Mouse (Mus musculus): ENCODE measurements at regions not wholly inside any gene's neighbourhood (a gene's known extent, or its start where the extent isn't known, plus 50 kb on each side); places are given as distances from the start of the nearest gene placed in this dataset.
A peak's percentile ranks its signal among the peaks of the same experiment; 100 is the strongest.

DNA sequence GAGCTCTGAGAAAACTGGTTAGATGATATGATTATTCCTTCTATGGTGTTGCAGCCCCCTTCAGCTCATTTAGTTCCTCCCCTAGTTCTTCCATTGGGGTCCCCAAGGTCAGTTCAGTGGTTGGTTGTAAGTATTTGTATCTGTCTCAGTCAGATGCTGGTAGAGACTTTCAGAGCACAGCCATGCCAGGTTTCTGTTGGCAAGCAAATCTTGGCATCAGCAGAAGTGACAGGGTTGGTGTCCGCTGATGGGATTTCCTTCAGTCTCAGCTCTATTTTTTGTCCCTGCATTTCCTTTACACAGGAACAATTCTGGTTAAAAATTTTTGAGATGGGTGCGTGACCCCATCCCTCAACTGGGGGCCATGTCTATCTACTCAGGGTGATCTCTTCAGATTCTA lies 55.3 kb upstream of the Spaca1 start:
- no peak for DNase-seq (ENCODE audit: low read depth, low spot score)

DNA sequence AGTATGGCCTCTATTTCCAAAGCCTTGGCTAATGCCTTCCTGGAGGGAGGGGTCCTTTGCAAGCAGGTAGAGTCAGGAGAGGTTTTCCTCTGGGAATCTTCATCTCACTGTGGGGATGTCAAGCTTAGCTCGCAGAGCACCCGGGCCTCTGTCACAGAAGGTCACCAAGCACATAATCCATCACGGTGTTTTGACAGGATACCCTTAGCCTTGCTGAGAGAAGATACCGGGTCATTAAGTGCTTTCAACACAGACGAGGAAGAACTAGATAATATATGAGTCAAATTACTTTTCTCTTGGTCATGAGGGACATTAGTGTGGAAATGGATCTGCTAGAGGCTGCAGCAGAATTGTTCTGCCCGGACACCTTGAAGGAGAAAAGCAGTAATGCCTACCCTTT lies 64.3 kb upstream of the Spaca1 start:
- DNase-seq (ENCODE audit: low read depth, low spot score): no peak

DNA sequence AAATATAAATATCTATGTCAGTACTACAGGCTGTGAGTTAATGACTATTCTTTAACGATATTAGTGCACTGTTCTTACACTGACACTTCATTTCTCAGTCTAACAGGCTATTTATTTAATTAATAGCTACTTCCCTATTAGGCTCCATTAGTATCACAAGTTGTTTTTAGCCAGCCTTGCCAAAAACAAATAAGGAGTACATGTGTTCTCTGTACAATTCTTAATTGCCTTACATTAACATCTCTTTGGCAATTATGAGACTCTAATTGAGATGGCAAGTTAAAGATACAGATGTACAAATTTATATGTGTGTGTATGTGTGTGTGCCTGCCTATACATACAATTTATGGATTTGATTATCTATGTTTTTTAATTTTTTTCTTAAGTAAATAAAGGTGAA lies 67.1 kb upstream of the Spaca1 start:
- DNase-seq (ENCODE audit: low read depth, low spot score): no peak

DNA sequence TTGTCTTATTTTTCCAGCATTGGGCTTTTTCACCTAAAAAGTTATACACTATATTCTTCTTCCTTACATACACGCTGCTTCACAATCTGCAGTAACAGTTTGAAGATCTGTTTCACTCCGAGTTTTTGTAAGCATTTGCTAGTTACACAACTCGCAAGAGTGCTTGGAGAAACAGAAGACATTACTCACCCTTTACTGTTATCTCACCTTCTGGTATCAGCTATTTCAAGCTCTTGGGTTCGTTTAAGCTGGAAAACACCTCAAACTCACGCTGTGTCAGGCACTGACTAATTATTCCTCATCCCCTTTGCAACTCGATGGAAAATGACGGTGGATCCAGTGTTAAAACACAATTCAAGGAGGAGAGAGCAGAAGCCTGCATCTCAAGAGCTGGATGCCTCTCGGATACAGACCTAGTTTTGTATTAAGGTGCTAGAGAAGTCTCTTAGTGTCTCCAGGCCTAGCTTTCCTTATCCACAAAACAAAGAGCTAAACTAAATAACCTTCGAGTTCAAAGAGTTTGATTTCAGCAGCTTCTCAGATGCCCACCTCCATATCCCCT lies 73.0 kb upstream of the Spaca1 start:
- DNase-seq (ENCODE audit: low read depth, low spot score): no peak

DNA sequence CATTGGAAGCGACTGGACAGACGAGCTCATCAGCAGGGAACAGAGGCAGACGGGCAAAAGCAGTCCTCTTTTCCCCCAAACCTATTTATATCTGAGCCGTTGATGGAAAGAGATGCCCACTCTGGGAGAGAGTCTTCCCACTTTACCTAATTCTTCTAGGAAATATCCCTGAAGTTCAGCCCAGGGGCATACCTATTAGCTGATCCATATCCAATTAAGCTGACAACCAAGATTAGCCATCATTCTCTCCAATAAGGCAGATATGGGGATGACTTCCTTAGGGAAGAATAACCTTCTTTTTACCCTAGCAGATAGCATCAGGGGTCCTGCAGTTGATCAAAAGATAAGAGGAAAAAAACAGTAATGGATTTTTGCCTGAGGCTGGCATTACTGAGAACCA lies 78.2 kb upstream of the Spaca1 start:
- DNase-seq (ENCODE audit: low read depth, low spot score): no peak

DNA sequence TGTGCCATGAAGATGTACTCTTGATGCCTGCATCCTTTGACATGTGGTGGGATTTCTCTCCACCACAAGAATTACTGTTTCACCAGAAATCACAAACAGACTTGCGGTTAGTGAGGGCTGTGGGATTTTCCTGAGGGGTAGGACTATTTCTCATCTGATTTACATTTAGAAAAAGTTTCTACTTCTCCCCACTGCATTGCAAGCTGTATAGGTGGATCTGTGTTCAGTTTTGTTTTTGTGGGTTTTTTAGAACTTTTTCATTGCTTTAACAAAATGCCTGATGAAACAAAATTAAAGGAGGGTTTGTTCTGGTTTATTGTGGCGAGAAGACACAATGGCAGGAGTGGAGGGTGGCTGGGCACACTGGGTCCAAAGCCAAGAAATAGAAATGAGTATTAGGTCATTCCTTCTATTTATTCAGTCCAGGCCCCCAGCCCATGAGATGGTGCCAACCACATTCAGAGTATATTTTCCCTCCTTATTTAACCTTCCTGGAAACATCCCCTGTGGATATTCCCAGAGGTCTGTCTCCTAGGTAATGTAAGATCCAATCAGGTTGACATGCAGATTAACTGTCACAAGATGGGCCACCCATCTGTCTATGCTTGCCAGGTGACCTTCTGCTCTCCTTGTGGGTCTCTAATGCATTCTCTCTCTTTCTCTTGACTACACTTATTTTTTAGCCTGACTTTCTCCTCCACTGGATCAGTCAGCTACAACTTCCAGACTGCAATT lies 96.3 kb upstream of the Spaca1 start:
- DNase-seq (ENCODE audit: low read depth, low spot score): no peak

DNA sequence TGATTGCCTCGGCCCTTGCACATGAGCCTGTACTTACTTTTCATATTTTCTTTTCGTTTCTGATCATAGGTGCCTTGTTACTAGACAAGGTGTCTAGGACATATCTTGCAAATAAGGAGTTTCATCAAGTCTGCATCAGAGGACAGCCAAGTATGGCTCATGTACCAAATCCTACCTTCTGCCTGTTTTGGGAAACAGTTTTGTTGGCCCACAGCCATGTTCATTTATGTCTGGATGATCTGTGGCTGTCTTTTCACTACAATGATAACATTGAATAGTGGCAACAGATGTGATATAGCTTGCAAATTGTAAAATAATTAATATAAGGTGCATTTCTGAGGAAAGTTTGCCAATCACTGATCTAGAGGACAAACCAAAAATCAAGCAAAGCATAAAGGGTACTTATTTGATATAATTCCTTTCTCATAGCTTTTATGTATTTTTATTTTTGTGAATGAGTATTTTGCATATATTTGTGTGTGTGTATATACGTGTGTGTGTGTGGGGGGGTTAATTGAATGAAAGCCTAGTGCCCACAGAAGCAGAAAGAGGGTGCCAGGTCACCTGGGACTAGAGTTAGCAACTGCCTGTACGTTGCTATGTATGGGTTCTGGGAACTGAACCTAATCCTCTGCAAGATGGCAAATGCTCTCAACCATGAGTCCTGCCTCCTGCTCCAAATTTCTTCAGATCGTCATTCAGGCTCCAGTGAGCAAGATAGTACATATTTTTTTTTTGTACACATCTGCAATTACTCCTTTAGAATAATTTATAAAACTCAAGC lies 99.2 kb upstream of the Spaca1 start:
- DNase-seq (ENCODE audit: low read depth, low spot score): no peak

DNA sequence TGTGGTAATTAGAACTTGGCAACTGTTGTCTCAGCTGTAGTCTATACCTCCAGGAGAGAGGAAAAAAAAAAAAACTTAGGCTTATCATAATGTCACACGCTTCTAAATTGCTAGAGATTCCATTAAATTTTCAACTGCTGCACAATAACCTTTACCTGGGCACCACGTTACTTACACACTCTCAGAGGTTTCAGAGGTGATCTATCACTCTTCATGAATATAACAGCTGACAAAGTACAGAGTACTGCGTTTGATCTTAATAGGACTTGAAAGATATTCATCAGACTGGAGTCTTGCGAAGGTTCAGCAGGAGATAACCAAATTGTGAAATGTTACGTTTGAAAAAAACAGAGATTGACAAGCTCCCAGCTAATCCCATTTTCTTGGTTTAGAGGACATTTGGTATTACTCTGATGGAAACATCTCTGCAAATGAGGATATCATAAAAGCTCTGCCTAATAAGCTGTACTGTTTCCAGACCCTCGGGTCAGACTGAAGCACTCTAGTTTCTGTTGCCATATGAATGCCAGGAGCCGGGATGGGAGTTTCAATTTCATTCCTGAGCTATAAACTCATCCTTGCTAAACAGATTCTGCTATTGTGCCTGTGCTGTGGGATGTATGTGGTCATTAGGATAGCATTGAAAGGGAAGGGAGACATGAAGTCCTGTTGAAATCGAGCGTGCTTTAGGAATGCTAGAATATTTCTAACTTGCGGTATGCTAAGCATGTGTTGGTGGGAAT lies 101.8 kb upstream of the Spaca1 start:
- peak; percentile 55 for DNase-seq (ENCODE audit: low read depth, low spot score)

DNA sequence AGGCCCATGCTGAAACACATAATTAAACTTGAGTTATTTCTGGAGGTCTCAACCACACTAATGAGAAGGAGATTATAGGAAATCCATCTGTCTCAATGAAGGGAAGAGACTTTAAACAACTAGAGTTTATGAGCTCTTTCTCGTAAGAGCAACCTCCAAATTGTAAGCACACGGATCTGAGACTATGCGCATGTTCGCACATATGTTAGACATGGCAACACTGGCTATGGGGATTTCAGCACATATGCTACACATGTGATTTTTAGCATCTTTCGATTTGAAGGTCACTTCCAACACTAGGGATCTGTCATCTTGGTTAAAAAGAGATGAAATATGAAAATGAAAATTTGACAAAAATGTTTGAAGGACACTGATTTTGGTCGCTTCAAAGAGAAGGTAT lies 105.5 kb upstream of the Spaca1 start:
- DNase-seq (ENCODE audit: low read depth, low spot score): no peak

DNA sequence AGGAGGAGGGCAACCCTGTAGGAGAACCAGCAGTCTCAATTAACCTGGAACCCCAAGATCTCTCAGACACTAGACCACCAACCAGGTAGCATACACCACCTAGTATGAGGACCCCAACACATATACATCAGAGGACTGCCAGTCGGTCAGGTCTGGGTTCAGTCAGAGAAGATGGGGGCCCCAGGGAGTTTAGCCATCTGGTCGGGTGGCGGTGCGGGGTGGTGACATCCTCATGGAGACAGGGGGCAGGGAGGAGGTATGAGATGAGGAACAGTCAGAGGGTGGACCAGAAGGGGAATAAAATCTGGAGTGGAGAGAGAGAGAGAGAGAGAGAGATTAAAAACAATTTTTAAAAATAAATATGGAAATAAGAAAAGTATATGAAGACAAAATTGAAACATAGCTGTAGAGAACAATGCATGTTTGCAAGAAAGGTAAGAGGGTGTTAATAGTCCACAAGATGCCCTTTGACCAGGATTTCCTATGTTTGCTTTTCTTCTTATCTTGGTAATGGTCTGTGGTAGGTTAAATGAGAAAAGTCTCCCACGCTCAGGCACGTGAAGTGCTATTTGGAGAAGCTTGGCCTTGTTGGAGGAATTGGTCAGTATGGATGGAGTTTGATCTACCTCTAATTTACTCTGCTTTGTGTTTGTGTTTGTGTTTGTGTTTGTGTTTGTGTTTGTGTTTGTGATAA lies 108.0 kb upstream of the Spaca1 start:
- DNase-seq (ENCODE audit: low read depth, low spot score): no peak

DNA sequence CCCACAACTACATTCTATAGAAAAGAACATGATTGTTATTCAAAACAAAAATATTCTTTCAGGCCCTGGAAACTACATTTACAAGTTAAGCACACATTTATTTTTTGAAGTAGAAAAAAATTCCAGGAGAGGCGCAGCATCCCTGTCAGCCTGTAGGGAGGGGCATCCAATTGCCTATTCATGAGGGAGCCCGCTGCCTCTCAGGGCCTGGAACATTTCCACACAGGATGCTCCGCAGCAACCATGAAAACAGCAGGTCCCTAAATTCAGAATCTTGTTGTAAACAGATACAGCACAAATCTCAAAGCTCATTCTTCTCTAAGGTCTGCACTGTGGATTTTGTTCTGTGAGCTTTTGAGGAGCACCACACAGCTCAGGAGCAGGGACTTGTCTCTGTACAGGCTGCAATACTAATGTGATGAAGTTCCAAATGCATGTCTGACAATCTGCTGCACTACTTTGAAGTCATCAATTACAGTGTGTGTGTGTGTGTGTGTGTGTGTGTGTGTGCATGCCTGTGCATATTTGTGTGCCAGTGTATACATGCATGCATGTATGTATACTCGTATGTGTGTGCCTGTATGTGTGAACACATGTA lies 121.4 kb upstream of the Spaca1 start:
- no peak for DNase-seq (ENCODE audit: low read depth, low spot score)

DNA sequence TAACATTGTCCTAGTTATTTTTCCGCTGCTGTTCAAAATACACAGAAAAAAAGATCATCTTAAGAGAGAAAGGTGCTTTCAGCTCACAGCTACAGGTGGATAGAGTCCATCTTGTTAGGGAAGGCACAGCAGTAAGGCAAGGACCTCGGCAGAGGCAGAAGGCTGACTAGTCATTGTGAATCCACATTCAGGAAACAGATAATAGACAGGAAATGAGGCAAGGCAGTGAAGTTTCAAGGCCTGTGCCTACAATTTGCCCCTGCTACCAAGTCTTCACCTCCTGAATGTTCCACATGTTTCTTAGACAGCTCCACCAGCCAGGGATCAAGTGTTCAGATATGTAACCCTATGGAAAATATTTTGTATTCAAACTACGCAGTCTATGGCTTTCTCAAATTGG lies 122.0 kb upstream of the Spaca1 start:
- no peak for DNase-seq (ENCODE audit: low read depth, low spot score)

DNA sequence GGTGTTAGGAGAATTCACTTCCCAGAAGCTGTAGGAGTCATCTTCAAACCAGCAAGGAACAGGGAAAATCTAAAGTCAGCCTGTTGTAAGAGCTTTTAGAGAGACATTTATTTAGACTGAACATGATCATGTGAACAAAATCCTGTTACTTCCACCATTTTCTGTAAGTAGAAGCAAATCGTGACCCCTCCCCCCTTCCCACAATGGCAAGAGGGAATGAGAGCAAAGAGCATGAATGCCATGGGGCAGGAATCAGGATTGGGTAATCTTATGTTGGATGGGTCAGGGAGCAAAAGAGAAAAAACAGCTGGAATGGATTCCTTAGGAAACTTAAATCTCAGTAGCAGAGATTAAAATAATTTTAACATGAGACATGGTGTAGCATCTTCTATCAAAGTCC lies 127.4 kb upstream of the Spaca1 start:
- DNase-seq (ENCODE audit: low read depth, low spot score): no peak

DNA sequence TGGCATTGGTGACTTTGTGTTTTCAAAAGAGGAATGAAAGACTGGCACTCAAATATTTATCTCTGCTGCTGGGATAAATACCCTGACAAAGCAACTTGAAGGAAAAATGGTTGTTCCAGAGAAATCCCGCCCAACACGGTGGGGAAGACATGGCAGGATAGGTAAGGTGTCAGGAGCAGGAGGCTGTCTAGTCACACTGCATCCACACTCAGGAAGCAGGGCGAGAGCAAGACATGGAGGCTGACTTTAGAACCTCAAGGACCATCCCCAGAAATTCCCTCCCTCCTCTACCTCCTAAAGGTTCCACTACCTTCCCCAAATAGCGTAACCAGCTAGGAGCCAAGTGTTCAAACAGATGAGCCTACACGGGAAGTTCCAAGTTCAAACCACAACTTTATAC lies 136.5 kb upstream of the Spaca1 start:
- no peak for DNase-seq (ENCODE audit: low read depth, low spot score)

DNA sequence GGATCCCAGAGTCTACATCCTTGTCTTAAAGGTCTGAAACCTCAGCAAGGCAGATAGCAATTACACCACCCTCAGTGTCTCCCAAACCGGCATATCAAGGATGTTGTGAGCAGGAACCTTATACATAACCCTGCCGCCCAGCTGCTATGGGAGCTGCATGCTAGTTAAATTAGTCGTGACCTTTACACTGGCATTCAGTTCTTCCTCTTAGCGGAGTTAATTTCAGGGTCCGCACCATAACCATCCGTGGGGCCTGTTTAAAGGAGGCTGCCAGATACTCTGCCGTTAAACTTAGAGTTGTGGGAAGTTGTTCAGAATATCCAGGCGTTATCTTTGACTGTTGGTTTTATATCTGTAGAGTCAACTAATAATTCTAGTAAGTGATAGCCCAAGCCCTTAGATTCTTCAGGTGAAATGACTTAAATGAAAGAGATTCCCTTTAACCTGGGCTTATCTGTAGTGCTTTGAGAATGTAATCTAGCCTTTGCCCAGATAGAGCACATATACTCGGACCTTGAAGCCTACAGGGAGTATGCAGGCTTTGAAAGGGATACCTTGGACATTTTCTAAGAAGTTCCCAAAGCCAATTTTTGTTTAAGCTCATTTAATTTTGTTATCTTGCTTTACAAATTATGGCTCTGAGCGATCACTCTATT lies 153.3 kb upstream of the Spaca1 start:
- no peak for DNase-seq (ENCODE audit: low read depth, low spot score)

DNA sequence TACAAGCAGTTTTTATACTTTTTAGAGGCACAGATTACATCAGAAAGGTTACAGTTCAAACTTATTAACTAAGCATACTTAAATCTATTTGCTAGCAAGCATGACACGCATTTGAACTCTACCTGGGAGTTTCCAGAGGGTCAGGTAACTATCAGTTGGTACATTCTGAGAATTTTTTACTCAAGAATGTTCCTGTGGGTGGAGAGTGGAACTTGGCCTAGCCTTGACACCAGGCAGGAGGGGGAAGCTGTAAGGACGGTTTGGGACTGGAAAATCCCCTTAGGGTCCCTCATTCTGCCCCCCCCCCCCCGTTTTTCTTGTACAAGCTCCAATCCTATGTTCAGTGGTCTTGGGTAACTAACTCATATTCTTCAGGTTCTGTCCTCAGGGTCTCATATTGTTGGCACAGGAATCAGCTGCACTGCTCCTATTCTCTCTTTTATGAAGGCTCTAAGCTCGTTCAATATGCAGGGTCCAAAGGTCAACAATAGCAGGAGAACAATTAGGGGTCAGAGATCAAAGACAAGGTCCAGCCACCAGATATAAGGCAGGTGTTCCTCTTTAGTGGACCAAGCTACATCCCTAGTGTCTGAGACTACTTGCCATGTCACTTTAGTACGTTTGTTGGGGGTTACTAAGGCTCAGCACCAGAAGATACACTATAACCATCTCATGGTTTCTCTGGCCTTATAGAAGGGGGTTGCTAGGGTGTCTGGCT lies 159.3 kb upstream of the Spaca1 start:
- no peak for DNase-seq (ENCODE audit: low read depth, low spot score)

DNA sequence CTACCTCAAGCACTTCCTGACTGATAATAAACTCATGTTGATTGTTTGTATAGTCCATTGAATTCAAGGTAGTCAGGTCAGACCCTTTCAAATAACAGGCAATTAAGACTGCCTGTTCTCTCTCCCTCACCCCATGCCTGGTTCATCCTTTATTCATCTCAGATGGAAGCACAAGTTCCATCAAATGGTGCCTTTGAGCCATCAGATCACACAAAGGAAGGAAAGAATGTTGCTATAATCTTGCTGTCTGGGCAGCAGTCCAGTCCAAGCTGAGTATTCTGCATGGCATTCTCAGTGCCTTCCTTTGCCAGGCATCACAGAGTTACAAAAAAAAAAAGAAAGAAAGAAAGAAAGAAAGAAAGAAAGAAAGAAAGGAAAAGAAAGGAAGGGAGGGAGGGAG lies 163.7 kb upstream of the Spaca1 start:
- peak; percentile 73 for DNase-seq (ENCODE audit: low read depth, low spot score)

DNA sequence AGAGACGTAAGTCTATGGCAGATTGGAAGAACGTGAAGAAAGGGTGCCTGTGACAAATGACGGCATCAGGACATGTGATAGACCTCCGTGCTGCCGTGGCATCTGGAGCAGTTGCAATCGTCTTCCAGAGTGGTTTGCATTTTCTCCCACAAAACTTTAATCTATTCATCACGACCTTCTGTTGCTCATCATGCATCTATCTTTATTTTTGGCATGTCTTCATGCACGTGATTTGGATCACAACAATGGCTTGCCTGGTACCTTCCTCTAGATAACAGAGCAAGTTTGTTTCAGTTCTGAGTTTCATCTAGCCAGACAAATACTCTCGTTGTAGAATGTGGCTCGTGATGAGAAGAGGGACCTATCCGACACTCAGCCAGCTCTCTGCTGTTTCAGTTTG lies 164.4 kb upstream of the Spaca1 start:
- DNase-seq (ENCODE audit: low read depth, low spot score): peak; percentile 33

DNA sequence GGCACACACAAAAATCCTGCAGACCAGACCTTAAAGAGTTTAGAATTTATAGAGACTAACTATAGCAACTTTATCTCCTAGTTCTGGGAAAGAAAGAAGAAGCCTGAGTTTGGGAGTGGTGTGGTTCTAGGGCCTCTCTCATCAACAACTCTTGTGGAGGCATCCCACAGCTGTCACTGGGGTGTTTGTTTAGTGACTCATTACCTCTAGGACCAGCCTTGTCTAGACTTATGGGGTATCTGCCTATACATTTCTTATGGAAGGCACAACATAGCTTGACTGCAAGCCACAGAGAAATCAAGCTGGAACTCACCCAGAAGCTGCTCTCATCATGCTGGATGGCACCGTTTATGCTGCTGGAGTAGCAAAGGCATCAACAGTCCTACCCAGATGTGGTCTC lies 171.9 kb upstream of the Spaca1 start:
- DNase-seq (ENCODE audit: low read depth, low spot score): peak; percentile 80

Data from 3T3-L1 (cell line).